Mouse (Mus musculus) liver, embryonic 16.5 days (tissue): ENCODE data around the gene Mill2. TPM values are rescaled to one million over a fixed set of nuclear protein-coding genes. Genes with fewer than 3 reads are reported as not detected.
"Not testable (repeated sequence)": the region's sequence is repeated elsewhere in the genome, so short reads cannot be mapped to it uniquely, and the experiment has no call there.

Experiments
- ATAC-seq: fragments of 200-750 bp; cut with Nextera tagmentation; 2 replicates; pipeline ENCODE4 v1.8.0; 2017; ENCODE audit warnings: low read depth, mild to moderate bottlenecking, moderate number of reproducible peaks, moderate library complexity
- H3K27ac ChIP-seq: fragments of 300-500 bp; sonication (generic); 2 replicates; pipeline ENCODE4 v1.5.1; 2014; ENCODE audit warnings: mild to moderate bottlenecking, low read length
- H3K27me3 ChIP-seq: fragments of 300-500 bp; sonication (generic); 2 replicates; pipeline ENCODE4 v1.6.1; 2014; ENCODE audit warnings: low read depth, low read length, mixed read lengths; ENCODE audit not compliant: control insufficient read depth, insufficient read depth
- H3K36me3 ChIP-seq: fragments of 300-500 bp; sonication (generic); 2 replicates; pipeline ENCODE4 v1.6.1; 2014; ENCODE audit warnings: mild to moderate bottlenecking; ENCODE audit not compliant: control insufficient read depth, insufficient read depth
- H3K4me1 ChIP-seq: fragments of 300-500 bp; sonication (generic); 2 replicates; pipeline ENCODE4 v1.6.1; 2014; ENCODE audit warnings: low read depth, low read length, mixed read lengths; ENCODE audit not compliant: control insufficient read depth
- H3K4me2 ChIP-seq: fragments of 300-500 bp; sonication (generic); 2 replicates; pipeline ENCODE4 v1.6.1; 2014; ENCODE audit warnings: low read depth, low read length, mixed read lengths
- H3K4me3 ChIP-seq: fragments of 300-500 bp; sonication (generic); 2 replicates; pipeline ENCODE4 v1.5.1; 2014; ENCODE audit warnings: low read depth, mild to moderate bottlenecking, low read length
- H3K9ac ChIP-seq: fragments of 300-500 bp; sonication (generic); 2 replicates; pipeline ENCODE4 v1.6.1; 2014; ENCODE audit warnings: low read depth, low read length
- H3K9me3 ChIP-seq: fragments of 300-500 bp; sonication (generic); replicated peaks from 2 replicates; pipeline ENCODE4 v1.6.1; 2016; ENCODE audit warnings: low read length; ENCODE audit not compliant: control insufficient read depth
- WGBS: fragments of 180-500 bp; shearing (Covaris S2); extraction: QIAGEN DNeasy Blood & Tissue Kit; methylation state at CpG from one replicate; pipeline ENCODE4 v1.1.7; 2014; ENCODE audit not compliant: insufficient replicate concordance; 5-methylcytosine and 5-hydroxymethylcytosine counted together
- polyA plus RNA-seq: library from polyadenylated mRNA; unstranded; fragments of >200 nt; fragmentation: Nextera tagmentation; extraction: Ambion mirVana; gene quantifications from 2 replicates; pipeline ENCODE4 v1.2.1, GENCODE M21; 2015

Mill2 gene
- 0.21 and 0.24 TPM in 2 replicates for polyA plus RNA-seq

DNA sequence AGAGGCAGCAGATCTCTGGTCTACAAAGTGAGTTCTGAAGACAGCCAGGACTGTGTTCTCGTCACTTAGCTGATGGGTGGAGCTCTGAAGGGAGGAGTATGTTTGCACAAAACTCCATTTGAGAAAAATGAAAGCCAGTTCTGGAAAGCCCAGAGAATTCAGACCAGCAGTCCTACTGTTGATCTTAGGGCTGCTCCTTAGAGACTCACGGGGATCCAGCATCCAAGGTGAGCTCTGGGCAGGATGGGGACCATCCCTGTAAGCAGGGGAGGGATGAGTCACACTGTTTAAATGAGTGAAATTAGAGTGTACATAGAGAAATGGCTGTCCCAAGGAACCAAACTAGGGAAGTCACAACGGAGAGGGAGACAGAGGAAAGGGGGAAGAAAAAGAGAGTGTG lies at the start of gene Mill2:
Gene Mill2, plus strand, starts transcription at position 102 of the 400 bp plus-strand sequence.
- Histone ChIP-seq H3K4me3 (peak within 1 kb of the TSS; percentile 36), H3K4me2 (peak within 1 kb of the TSS; percentile 46), H3K27ac (peak within 1 kb of the TSS; percentile 33; the same call in 1 of the 2 replicates), H3K9me3 (no peaks in the 10 kb centered on the region), H3K36me3 (no peaks in the 10 kb centered on the region), H3K9ac (0 out of 2 replicates have a peak within 1 kb of the TSS, but pooled peaks have one; percentile 16), H3K4me1 (no peaks in the 10 kb centered on the region), H3K27me3 (no peaks in the 10 kb centered on the region)
- 10% methylated on average over 3 of the region's 3 CpGs for WGBS
- ATAC-seq, result no peak

DNA sequence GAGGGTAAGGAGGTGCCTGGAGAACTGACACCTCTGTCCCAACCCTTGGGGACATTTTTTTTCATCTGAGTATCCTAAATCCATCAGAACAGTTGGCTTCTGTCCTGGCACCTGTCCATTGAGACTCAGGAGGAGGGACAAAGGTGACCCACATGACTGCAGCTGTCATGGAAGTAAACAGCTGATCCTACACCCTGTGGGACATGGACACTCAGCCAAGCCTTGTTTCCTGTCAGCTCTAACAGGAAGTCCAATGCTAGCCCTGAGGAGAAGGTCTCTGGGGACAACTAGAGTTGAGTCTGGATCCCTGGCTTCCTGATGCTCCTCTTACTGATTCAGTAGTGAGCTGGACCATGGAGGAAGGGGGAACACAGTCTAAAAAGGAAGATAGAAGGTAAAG lies 49.1 kb upstream of the Mill2 start:
- H3K4me1 ChIP-seq, H3K36me3 ChIP-seq, H3K4me2 ChIP-seq, H3K4me3 ChIP-seq, H3K9me3 ChIP-seq, H3K27ac ChIP-seq, ATAC-seq, H3K9ac ChIP-seq, H3K27me3 ChIP-seq: not testable (repeated sequence)

DNA sequence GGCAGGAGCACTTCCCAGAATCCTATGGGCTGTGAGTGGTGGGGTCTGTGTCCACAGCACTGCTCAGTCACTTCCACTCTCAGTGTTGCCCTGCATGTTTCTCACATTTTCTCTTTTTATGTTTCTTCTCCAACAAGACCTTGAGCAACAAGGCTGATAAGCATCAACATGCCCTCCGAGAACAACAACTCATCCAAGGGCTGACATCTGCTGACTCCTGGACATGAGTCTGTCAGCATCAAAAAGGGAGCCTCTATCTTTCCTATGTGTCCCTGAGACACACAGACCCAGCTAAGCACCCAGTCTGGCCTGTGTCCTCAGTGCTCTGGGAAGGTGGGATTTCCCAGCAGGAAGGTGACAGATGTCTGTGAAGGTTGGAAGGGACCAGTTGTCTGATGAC lies 41.3 kb upstream of the Mill2 start, which contains the start of gene Psg19:
Gene Psg19, minus strand, starts transcription at position 101 of the 400 bp plus-strand sequence.
- Histone ChIP-seq H3K27ac (no peak within 1 kb of the TSS), H3K27me3 (no peaks in the 10 kb centered on the region), H3K9me3 (no peaks in the 10 kb centered on the region), H3K36me3 (no peaks in the 10 kb centered on the region), H3K4me2 (no peak within 1 kb of the TSS), H3K4me3 (no peak within 1 kb of the TSS), H3K4me1 (no peaks in the 10 kb centered on the region), H3K9ac (no peak within 1 kb of the TSS)
- WGBS, result 55% methylated on average over 1 of the region's 1 CpGs
- ATAC-seq, result no peak

DNA sequence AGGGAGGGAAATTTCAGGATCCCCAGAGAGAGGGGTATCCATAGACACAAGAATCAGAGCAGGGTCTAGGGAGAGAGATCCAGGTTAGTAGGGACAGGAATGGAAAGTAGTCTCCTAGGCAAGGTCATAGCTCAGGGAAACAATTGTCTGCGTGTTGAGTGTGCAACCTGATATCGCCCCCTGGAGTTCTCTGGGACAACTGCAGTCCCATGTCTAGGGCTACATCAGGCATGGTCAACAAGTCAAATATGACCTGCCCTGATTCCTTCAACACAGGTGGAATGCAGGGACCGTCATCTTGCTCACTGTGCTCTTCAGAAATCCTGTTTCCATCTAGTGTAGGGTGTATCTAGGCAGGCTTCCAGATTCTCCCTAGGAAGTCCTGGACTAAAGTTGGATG lies 40.6 kb upstream of the Mill2 start:
- Histone ChIP-seq H3K27ac (no peak overlapping the region), H3K9me3 (no peaks in the 10 kb centered on the region), H3K4me3 (no peak overlapping the region), H3K9ac (no peak overlapping the region), H3K27me3 (no peaks in the 10 kb centered on the region), H3K4me2 (no peak overlapping the region), H3K4me1 (no peaks in the 10 kb centered on the region), H3K36me3 (no peaks in the 10 kb centered on the region)
- 34% methylated on average over 3 of the region's 3 CpGs for WGBS
- no peak for ATAC-seq

DNA sequence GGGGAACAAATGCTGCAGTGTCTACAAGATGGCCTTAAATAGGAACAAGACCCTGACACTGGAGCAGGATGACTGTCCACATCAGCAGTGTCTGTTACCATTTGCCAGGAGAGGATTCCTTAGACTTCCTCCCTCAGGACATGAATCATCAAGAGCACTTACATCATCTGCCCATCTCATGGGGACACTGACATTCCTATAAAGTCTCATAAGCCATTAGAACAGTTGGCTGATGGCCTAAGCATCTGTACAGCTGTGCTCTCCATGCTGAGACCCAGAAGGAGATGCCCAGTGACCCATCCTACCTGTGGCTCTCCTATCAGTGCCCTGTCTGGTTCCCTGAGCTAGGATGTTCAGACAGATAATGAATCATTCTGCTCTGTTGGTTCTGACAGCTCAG lies 36.2 kb upstream of the Mill2 start:
- H3K9ac ChIP-seq, result no peak overlapping the region
- H3K4me2 ChIP-seq, result no peak overlapping the region
- no peak for ATAC-seq

DNA sequence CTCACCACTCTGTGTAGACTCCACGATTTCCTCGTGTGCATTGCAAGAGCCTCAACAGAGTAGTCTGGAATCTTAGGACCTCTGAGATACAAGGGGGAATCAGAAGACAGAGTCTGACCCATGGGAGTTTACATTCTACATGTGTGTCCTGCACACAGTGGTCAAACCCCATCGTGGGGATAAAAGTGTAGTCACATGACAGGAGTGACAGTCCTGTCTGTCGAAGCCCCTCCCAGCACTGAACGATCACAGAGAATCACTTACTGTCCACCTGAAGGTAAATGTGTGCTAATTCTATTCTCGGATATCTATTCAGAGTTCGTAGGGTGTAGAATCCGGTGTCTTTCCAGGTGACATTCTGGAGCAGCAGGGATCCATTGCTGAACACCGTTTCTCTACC lies 21.5 kb upstream of the Mill2 start:
- WGBS, result 58% methylated on average over 9 of the region's 9 CpGs
- no peaks in the 10 kb centered on the region for H3K27me3 ChIP-seq
- no peaks in the 10 kb centered on the region for H3K4me1 ChIP-seq
- no peak overlapping the region for H3K27ac ChIP-seq
- no peaks in the 10 kb centered on the region for H3K36me3 ChIP-seq
- H3K4me3 ChIP-seq, result no peak overlapping the region
- H3K9me3 ChIP-seq, result no peaks in the 10 kb centered on the region
- H3K4me2 ChIP-seq, result no peak overlapping the region
- no peak for ATAC-seq
- no peak overlapping the region for H3K9ac ChIP-seq

More for the DNA sequence above, 36.2 kb upstream of the Mill2 start:
- H3K4me1 ChIP-seq, result no peaks in the 10 kb centered on the region
- no peak overlapping the region for H3K4me3 ChIP-seq
- H3K9me3 ChIP-seq, result no peaks in the 10 kb centered on the region
- H3K36me3 ChIP-seq, result no peaks in the 10 kb centered on the region
- H3K27ac ChIP-seq, result no peak overlapping the region
- no peaks in the 10 kb centered on the region for H3K27me3 ChIP-seq

DNA sequence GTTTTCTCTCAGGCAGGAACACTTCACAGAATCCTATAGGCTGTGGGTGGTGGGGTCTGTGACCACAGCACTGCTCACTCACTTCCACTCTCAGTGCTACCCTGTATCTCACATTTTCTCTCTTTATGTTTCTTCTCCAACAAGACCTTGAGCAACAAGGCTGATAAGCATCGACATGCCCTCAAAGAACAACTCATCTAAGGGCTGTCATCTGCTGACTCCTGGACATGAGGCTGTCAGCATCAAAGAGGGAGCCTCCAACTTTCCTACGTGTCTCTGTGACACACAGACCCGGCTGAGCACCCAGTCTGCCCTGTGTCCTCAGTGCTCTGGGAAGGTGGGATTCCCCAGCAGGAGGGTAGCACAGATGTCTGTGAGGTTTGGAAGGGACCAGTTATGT lies 18.3 kb upstream of the Mill2 start, which contains the start of gene Psg17:
Gene Psg17, minus strand, starts transcription at position 101 of the 400 bp plus-strand sequence.
- Histone ChIP-seq H3K36me3 (no peaks in the 10 kb centered on the region), H3K4me2 (no peak within 1 kb of the TSS), H3K27ac (no peak within 1 kb of the TSS), H3K4me1 (no peaks in the 10 kb centered on the region), H3K9ac (no peak within 1 kb of the TSS), H3K4me3 (no peak within 1 kb of the TSS), H3K27me3 (no peaks in the 10 kb centered on the region), H3K9me3 (no peaks in the 10 kb centered on the region)
- WGBS, result 33% methylated on average over 3 of the region's 3 CpGs
- ATAC-seq, result no peak

DNA sequence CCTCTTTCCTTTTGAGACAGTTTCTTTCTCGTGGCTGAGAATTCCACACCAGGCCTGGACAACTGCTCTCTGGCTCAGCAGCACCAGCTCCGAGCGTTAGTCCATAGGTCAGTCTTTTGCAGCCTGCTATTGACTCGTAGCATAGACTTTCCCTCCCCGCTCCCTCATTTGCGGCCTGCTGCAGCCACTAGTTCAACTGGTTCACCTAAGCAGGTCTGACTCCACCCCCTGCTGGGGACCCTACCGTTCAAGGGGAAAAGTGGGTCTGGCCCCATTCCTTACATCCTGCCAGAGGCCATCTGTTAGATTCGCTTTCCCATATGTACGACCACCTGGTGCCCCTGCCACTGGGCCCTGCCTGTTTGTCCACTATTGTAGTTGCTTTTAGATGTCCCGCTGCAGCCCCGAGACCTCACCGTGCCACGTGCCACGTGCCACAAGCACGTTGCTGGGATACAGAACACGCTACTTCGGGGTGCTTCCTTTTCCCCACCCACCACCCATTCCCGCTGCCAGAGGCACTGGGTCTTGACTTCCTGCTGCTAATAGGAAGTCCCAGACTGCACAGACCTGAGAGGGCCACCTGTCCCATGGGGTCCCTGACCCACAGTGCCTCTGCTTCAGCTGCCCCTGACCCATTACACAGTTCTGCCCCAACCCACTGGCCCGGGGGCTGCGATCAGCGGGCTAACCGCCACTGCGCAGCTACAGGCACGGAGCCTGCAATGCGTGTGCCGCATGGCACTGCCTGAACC lies 11.8 kb upstream of the Mill2 start:
- Histone ChIP-seq H3K9ac (no peak overlapping the region), H3K27ac (no peak overlapping the region), H3K27me3 (no peaks in the 10 kb centered on the region), H3K36me3 (no peaks in the 10 kb centered on the region), H3K4me3 (no peak overlapping the region), H3K9me3 (no peaks in the 10 kb centered on the region), H3K4me2 (no peak overlapping the region), H3K4me1 (no peaks in the 10 kb centered on the region)
- WGBS, result 60% methylated on average over 26 of the region's 26 CpGs
- ATAC-seq, result no peak

DNA sequence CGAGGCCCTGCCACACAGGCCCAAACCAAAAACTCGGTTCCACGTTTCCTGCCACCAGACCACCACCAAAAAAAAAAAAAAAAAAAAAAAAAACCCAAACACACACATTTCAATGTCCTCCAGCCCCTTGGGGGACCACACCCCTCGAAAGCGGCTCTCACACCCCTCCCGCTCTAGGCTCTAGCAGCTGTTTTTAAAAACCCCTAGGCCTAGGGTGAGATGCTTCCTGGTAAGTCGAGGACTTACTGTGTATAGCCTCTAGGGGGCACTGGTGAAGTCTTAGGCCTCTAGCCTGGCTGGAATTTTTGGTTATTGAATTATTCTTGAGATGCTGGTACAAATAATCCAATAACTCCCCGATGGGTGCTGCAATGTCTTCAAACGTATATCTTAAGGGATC lies 11.2 kb upstream of the Mill2 start:
- Histone ChIP-seq H3K36me3 (no peaks in the 10 kb centered on the region), H3K4me3 (no peak overlapping the region), H3K9me3 (no peaks in the 10 kb centered on the region), H3K4me1 (no peaks in the 10 kb centered on the region), H3K27ac (no peak overlapping the region), H3K27me3 (no peaks in the 10 kb centered on the region), H3K4me2 (no peak overlapping the region), H3K9ac (no peak overlapping the region)
- no peak for ATAC-seq
- WGBS, result 56% methylated on average over 9 of the region's 9 CpGs
